Mouse (Mus musculus): ENCODE data around the gene Baiap2. TPM values are rescaled to one million over a fixed set of nuclear protein-coding genes. Genes with fewer than 3 reads are reported as not detected.

Baiap2 gene
- polyA plus RNA-seq, 1 experiment from 2014 or later: 11.6 TPM

DNA sequence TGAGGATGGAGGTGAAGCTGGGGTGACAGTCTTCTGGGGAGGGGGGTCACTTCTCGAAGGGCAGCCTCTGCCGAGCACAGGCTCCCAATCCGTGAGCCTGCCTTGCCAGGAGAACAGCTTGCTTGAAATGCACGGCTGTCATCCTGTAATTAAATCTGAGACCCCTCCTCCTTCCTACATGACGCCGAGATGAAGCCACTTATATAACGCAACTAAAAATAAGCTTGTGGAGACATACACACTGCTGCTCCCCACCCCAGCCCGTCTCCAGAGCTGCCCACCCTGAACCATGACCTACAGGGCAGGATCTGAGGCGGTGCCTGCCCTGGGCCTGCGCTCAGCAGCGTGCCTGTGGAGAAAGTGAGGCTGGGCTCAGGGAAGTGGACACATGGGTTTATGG lies 2.4 kb upstream of the Baiap2 start:
- Histone ChIP-seq H3K9me3 (no peaks in the 10 kb centered on the region), H3K27me3 (ENCODE audit: insufficient read depth, poor library complexity, severe bottlenecking) (peaks cover 66% of the 10 kb centered on the region), H3K4me1 (peaks cover 87% of the 10 kb centered on the region), H3K36me3 (no peaks in the 10 kb centered on the region), H3K4me3 (no peak overlapping the region), H3K27ac (no peak overlapping the region)
- no peak for DNase-seq (ENCODE audit: low spot score)
- WGBS: 64% methylated on average over 11 of the region's 11 CpGs

DNA sequence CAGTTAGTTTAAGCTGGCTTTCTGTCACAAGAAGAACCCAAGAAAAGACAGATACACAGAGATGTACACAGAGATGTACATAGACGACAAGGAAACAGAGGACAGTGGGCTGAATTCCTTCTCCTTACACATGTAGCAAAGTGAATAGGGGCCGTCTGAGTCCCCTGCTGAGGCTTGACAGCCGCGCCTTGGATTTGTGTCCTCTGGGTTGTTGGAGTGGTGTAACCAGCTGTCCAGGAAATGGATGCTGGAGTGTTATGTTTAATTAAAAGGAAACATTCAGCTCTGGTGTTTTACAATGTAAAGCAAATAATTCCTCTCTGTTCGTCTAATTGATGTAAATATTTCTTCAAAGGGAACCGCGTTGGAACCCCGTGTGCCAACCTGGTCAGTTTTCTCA lies 769 bp upstream of the Baiap2 start:
- WGBS: 7% methylated on average over 8 of the region's 8 CpGs
- Histone ChIP-seq H3K9me3 (no peaks in the 10 kb centered on the region), H3K4me3 (peak overlapping the region; percentile 80), H3K27ac (peak overlapping the region; percentile 90; the same call in 1 of the 2 replicates), H3K36me3 (no peaks in the 10 kb centered on the region), H3K27me3 (ENCODE audit: insufficient read depth, poor library complexity, severe bottlenecking) (peaks cover 63% of the 10 kb centered on the region), H3K4me1 (peaks cover 84% of the 10 kb centered on the region)
- no peak for DNase-seq (ENCODE audit: low spot score)

DNA sequence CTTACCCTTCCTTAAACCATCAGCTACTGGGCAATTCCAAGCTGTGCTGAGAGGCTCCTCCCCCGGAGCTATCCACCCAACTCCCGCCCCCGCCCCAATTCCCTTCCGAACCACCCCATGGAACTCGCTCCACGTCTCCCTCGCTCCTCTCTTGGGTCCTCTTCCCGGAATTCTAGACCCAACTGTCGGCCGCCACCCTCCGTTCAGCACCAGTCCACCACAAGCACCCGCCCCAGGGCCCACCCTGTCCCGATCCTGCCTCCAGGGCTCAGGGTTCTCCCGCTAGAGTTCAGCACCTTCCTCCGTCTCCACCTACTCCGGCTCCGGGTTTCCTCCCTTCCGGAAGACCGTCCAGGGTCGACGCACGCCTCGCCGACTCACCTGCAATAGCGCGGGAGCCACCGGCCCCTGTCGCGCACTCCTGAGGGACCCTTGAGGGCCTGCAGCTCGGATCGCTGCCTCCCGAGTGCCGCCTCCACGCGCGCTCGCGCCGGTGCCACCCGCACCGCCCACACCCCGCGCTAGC lies 299 bp upstream of the Baiap2 start:
- Histone ChIP-seq H3K27me3 (ENCODE audit: insufficient read depth, poor library complexity, severe bottlenecking) (peaks cover 58% of the 10 kb centered on the region), H3K36me3 (no peaks in the 10 kb centered on the region), H3K9me3 (no peaks in the 10 kb centered on the region), H3K27ac (peak overlapping the region; percentile 90), H3K4me1 (peaks cover 79% of the 10 kb centered on the region), H3K4me3 (peak overlapping the region; percentile 80)
- DNase-seq (ENCODE audit: low spot score): peak; percentile 88
- under 1% methylated on average over 43 of the region's 43 CpGs for WGBS

- peaks cover 76% of the 10 kb centered on the region for H3K4me1 ChIP-seq
- H3K4me3 ChIP-seq: peak overlapping the region; percentile 80
- DNase-seq (ENCODE audit: low spot score): no peak
- H3K27ac ChIP-seq: peak overlapping the region; percentile 84
- no peaks in the 10 kb centered on the region for H3K9me3 ChIP-seq
- no peaks in the 10 kb centered on the region for H3K36me3 ChIP-seq
- H3K27me3 ChIP-seq (ENCODE audit: insufficient read depth, poor library complexity, severe bottlenecking): peaks cover 45% of the 10 kb centered on the region
- WGBS: 7% methylated on average over 32 of the region's 32 CpGs
Observed at GRCm38 (mm10) chr11:119943428-119943988, 945 bp downstream of the Baiap2 start.

GRCm38 (mm10) chr11:119945343-119945742 lies 2.8 kb downstream of the Baiap2 start:
- no peaks in the 10 kb centered on the region for H3K9me3 ChIP-seq
- no peaks in the 10 kb centered on the region for H3K36me3 ChIP-seq
- no peak overlapping the region for H3K27ac ChIP-seq
- no peak overlapping the region for H3K4me3 ChIP-seq
- DNase-seq (ENCODE audit: low spot score): no peak
- WGBS: 65% methylated on average over 7 of the region's 7 CpGs
- peaks cover 67% of the 10 kb centered on the region for H3K4me1 ChIP-seq
- peaks cover 27% of the 10 kb centered on the region for H3K27me3 ChIP-seq (ENCODE audit: insufficient read depth, poor library complexity, severe bottlenecking)

DNA sequence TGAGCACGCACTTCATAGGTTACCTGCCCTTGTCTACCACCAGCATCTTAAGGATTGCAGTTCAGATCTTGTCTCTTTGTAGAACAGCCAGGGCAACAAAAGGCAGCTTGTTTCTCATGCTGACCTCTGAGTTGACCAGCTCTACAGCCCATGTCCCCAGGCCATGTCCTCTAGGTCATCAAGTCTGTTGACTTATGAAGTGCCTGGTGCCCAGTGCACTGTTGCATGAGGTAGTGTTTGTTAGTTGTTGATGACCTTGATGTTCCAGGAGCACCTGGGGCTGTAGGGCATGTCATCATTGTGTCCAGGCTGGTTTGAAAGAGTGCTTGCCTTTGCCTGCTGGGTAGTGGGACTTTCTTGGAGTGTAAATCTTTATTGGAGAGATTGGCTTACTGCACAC lies 4.9 kb downstream of the Baiap2 start:
- 100% methylated on average over 1 of the region's 1 CpGs for WGBS
- Histone ChIP-seq H3K4me1 (peaks cover 53% of the 10 kb centered on the region), H3K27ac (no peak overlapping the region), H3K4me3 (no peak overlapping the region), H3K27me3 (ENCODE audit: insufficient read depth, poor library complexity, severe bottlenecking) (peaks cover 12% of the 10 kb centered on the region), H3K36me3 (no peaks in the 10 kb centered on the region), H3K9me3 (no peaks in the 10 kb centered on the region)
- no peak for DNase-seq (ENCODE audit: low spot score)

DNA sequence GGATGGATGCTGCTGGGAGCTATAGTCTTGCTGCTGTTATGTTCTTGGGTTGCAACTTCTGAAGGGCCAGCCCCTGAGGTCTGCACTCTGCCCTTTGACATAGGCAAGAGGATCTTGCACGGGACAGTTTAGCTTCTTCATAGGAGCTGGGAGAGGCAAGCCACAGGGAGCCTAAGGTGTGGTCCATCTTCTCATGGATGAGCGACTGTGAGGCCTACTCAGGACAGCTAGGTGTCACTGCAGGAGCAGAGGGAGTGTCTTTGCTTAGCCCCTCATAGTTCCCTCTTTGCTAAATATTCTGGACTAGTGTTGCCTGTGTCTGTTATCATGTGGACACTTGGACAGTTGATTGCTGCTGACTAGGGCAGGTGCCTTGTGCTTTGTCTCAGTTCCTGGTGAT lies 5.3 kb downstream of the Baiap2 start:
- WGBS: 37% methylated on average over 2 of the region's 2 CpGs
- no peak for DNase-seq (ENCODE audit: low spot score)
- Histone ChIP-seq H3K27ac (no peak overlapping the region; the same call in 1 of the 2 replicates), H3K27me3 (ENCODE audit: insufficient read depth, poor library complexity, severe bottlenecking) (peaks cover 12% of the 10 kb centered on the region), H3K9me3 (no peaks in the 10 kb centered on the region), H3K4me1 (peaks cover 55% of the 10 kb centered on the region), H3K36me3 (no peaks in the 10 kb centered on the region), H3K4me3 (no peak overlapping the region)

DNA sequence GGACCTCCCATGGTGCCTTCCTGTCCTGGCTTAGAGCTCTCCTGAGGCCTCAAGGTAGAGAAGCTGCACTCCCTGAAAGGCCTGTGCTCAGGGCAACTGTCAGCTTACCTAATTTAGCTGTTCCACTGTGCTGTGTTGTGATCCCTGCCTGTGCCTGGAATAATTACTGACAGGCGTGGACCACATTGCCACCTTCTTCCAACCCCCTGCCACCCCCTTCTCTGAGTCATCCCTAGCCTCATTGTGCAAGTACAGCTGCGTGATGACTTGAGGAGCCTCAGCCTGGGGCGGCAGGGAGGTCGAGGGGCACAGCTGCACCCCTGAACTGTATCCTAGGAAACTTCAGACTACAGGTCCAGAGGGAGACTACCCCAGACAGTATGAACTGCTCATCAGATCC lies 5.7 kb downstream of the Baiap2 start:
- DNase-seq (ENCODE audit: low spot score): no peak
- Histone ChIP-seq H3K9me3 (no peaks in the 10 kb centered on the region), H3K4me1 (peaks cover 56% of the 10 kb centered on the region), H3K27ac (peak overlapping the region; percentile 47; the same call in 1 of the 2 replicates), H3K36me3 (no peaks in the 10 kb centered on the region), H3K4me3 (no peak overlapping the region), H3K27me3 (ENCODE audit: insufficient read depth, poor library complexity, severe bottlenecking) (peaks cover 12% of the 10 kb centered on the region)
- 78% methylated on average over 4 of the region's 4 CpGs for WGBS

DNA sequence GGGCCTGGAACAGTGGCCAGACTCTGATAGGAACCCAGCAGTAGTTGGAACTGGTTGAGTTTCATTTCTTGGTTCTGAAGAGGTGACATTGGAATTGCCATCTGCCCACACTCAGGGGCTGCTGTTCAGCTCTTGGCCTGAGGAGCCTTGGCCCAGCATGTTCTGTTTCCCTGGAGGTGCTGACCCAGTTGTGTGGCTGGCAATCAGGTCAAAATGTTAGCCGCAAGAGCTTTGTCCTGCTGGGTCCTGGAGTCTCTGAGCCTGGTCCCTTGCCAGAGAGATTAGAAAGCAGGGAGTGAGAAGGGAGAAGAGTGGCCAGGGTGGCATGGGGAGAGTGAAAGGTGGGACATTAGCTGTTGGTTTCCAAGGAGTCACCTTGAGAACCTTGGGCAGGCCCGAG lies 6.2 kb downstream of the Baiap2 start:
- DNase-seq (ENCODE audit: low spot score): no peak
- peaks cover 12% of the 10 kb centered on the region for H3K27me3 ChIP-seq (ENCODE audit: insufficient read depth, poor library complexity, severe bottlenecking)
- no peak overlapping the region for H3K4me3 ChIP-seq
- H3K4me1 ChIP-seq: peaks cover 56% of the 10 kb centered on the region
- no peaks in the 10 kb centered on the region for H3K9me3 ChIP-seq
- H3K27ac ChIP-seq: peak overlapping the region; percentile 47; the same call in 1 of the 2 replicates
- WGBS: 82% methylated on average over 2 of the region's 2 CpGs
- H3K36me3 ChIP-seq: no peaks in the 10 kb centered on the region

GRCm38 (mm10) chr11:119950535-119950934 lies 8.0 kb downstream of the Baiap2 start:
- WGBS: 98% methylated on average over 3 of the region's 3 CpGs
- DNase-seq (ENCODE audit: low spot score): no peak
- H3K36me3 ChIP-seq: no peaks in the 10 kb centered on the region
- no peaks in the 10 kb centered on the region; the same call in 1 of the 2 replicates for H3K27me3 ChIP-seq (ENCODE audit: insufficient read depth, poor library complexity, severe bottlenecking)
- H3K4me1 ChIP-seq: peaks cover 58% of the 10 kb centered on the region
- H3K9me3 ChIP-seq: no peaks in the 10 kb centered on the region
- H3K4me3 ChIP-seq: no peak overlapping the region
- no peak overlapping the region for H3K27ac ChIP-seq

GRCm38 (mm10) chr11:119951326-119951725 lies 8.8 kb downstream of the Baiap2 start:
- WGBS: 84% methylated on average over 6 of the region's 6 CpGs
- H3K27me3 ChIP-seq (ENCODE audit: insufficient read depth, poor library complexity, severe bottlenecking): no peaks in the 10 kb centered on the region
- no peaks in the 10 kb centered on the region for H3K9me3 ChIP-seq
- H3K4me3 ChIP-seq: no peak overlapping the region
- H3K27ac ChIP-seq: no peak overlapping the region
- no peak for DNase-seq (ENCODE audit: low spot score)
- H3K36me3 ChIP-seq: no peaks in the 10 kb centered on the region
- H3K4me1 ChIP-seq: peaks cover 64% of the 10 kb centered on the region

- Histone ChIP-seq H3K4me3 (no peak overlapping the region), H3K9me3 (no peaks in the 10 kb centered on the region), H3K36me3 (no peaks in the 10 kb centered on the region), H3K4me1 (peaks cover 77% of the 10 kb centered on the region), H3K27ac (peak overlapping the region; percentile 17), H3K27me3 (ENCODE audit: insufficient read depth, poor library complexity, severe bottlenecking) (no peaks in the 10 kb centered on the region)
- WGBS: 71% methylated on average over 5 of the region's 5 CpGs
- no peak for DNase-seq (ENCODE audit: low spot score)
Observed at GRCm38 (mm10) chr11:119952429-119953224, 10.1 kb downstream of the Baiap2 start.

GRCm38 (mm10) chr11:119954233-119954632 lies 11.7 kb downstream of the Baiap2 start:
- Histone ChIP-seq H3K36me3 (no peaks in the 10 kb centered on the region), H3K4me1 (peaks cover 72% of the 10 kb centered on the region), H3K27ac (0 out of 2 replicates have a peak overlapping the region, but pooled peaks have one; percentile 43), H3K27me3 (ENCODE audit: insufficient read depth, poor library complexity, severe bottlenecking) (no peaks in the 10 kb centered on the region), H3K4me3 (no peak overlapping the region), H3K9me3 (no peaks in the 10 kb centered on the region)
- no peak for DNase-seq (ENCODE audit: low spot score)
- 49% methylated on average over 4 of the region's 4 CpGs for WGBS

Measured in heart, embryonic 10.5 days (tissue).